Mouse (Mus musculus) midbrain, embryonic 15.5 days (tissue): ENCODE results near the gene Pet100. TPM values are rescaled to one million over a fixed set of nuclear protein-coding genes. Genes with fewer than 3 reads are reported as not detected.
A peak's percentile ranks its signal among the peaks of the same experiment; 100 is the strongest.
"Not testable (repeated sequence)": the region's sequence is repeated elsewhere in the genome, so short reads cannot be mapped to it uniquely, and the experiment has no call there.

Experiments used
- ATAC-seq: fragments of 200-750 bp; cut with Nextera tagmentation; replicated peaks from 2 replicates; pipeline ENCODE4 v1.8.0; 2017; ENCODE audit warnings: moderate TSS enrichment
- H3K27ac ChIP-seq: fragments of 300-500 bp; sonication (generic); 2 replicates; pipeline ENCODE4 v1.5.1; 2015; ENCODE audit warnings: mild to moderate bottlenecking, inconsistent platforms
- H3K27me3 ChIP-seq: fragments of 300-500 bp; sonication (generic); replicated peaks from 2 replicates; pipeline ENCODE4 v1.6.1; 2015; ENCODE audit warnings: inconsistent platforms
- H3K36me3 ChIP-seq: fragments of 300-500 bp; sonication (generic); replicated peaks from 2 replicates; pipeline ENCODE4 v1.6.1; 2015; ENCODE audit warnings: inconsistent platforms
- H3K4me1 ChIP-seq: fragments of 300-500 bp; sonication (generic); 2 replicates; pipeline ENCODE4 v1.6.1; 2015; ENCODE audit warnings: inconsistent platforms
- H3K4me2 ChIP-seq: fragments of 300-500 bp; sonication (generic); 2 replicates; pipeline ENCODE4 v1.6.1; 2015; ENCODE audit warnings: inconsistent platforms, mild to moderate bottlenecking, moderate library complexity
- H3K4me3 ChIP-seq: fragments of 300-500 bp; sonication (generic); 2 replicates; pipeline ENCODE4 v1.5.1; 2015; ENCODE audit warnings: mild to moderate bottlenecking, inconsistent platforms
- H3K9ac ChIP-seq: fragments of 300-500 bp; sonication (generic); 2 replicates; pipeline ENCODE4 v1.6.1; 2015; ENCODE audit warnings: mild to moderate bottlenecking, inconsistent platforms
- H3K9me3 ChIP-seq: fragments of 300-500 bp; sonication (generic); 2 replicates; pipeline ENCODE4 v1.6.1; 2016; ENCODE audit warnings: inconsistent platforms
- WGBS: fragments of 180-500 bp; shearing (Covaris S2); methylation state at CpG from one replicate; pipeline ENCODE4 v1.1.7; 2015; ENCODE audit warnings: mixed read lengths; 5-methylcytosine and 5-hydroxymethylcytosine counted together
- polyA plus RNA-seq: library from polyadenylated mRNA; unstranded; fragments of >200 nt; fragmentation: Nextera tagmentation; extraction: Ambion mirVana; gene quantifications from 2 replicates; pipeline ENCODE4 v1.2.1, GENCODE M21; 2015

Gene Pet100
- polyA plus RNA-seq = 73.4 and 84.0 TPM in 2 replicates

DNA sequence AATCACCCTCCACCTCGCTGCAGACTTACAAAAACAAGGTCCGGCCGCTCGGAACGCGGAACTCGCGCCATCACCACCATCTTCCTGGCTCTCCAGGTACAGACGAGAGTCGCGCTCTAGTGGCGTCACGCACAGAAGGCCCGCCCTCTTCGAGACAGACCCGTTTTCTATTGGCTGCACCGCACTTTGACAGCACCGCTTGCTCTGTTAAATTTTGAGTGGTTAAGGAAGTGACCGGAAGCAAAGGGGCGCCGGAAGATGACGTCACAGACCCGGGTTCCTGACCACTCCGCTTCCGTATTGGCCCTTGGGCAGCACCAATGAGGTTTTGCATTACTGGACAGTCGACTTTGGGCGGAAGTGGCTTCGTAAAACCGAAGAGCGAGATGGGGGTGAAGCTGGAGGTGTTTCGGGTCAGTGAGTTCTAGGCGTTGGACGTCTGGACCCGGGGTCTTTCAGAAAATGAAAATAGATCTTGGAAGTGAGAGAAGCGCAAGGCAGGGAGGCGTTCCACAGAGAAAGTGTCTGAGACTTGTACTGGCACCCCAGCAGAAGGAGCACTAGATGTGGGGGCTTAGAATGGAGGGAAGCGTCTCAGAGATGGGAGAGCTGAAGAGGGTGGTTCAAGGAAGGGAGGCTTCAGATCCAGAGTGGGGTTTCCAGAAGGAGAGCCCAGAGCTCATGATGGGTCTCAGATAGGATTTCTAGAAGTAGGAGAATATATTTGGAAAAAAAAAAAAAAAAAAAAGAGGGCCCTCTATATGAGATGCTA, at the start of gene Pet100, which contains the start of gene Xab2:
TSS of gene Pet100 (plus strand) at position 350 of the 772 bp plus-strand sequence.
TSS of gene Xab2 (minus strand) at position 118 of the 772 bp plus-strand sequence.
- peak; percentile 97 for ATAC-seq
- no peaks in the 10 kb centered on the region for H3K9me3 ChIP-seq
- H3K9ac ChIP-seq = peak within 1 kb of the TSS; percentile 76
- no peaks in the 10 kb centered on the region for H3K27me3 ChIP-seq
- H3K4me3 ChIP-seq = peak within 1 kb of the TSS; percentile 68
- peaks cover 19% of the 10 kb centered on the region for H3K36me3 ChIP-seq
- WGBS = under 1% methylated on average over 37 of the region's 37 CpGs
- H3K4me2 ChIP-seq = peak within 1 kb of the TSS; percentile 76
- peak within 1 kb of the TSS; percentile 57 for H3K27ac ChIP-seq
- H3K4me1 ChIP-seq = peaks cover 23% of the 10 kb centered on the region

DNA sequence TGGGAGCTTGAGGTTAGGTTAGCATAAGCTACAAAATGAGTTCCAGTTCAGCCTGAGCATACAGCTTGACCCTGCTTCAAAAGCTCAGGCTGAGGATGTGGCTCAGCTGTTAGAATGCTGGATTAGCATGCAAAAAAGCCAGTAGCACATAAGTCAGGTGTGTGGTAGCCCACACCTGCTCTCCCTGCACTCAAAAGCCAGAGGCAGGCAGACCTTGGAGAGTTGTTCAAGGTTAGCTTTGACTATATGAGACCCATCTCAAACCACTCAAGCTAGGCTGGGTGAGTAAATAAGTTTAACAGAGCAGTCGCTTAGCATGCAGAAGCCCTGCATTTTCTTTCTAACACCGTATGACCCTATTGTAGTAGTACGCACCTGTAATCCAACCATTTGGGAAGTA, 46.8 kb upstream of the Pet100 start:
- H3K27me3 ChIP-seq = no peaks in the 10 kb centered on the region
- no peaks in the 10 kb centered on the region for H3K9me3 ChIP-seq
- no peak for ATAC-seq
- no peaks in the 10 kb centered on the region for H3K36me3 ChIP-seq
- H3K9ac ChIP-seq = no peak overlapping the region
- H3K4me3 ChIP-seq = no peak overlapping the region
- H3K4me1 ChIP-seq = no peaks in the 10 kb centered on the region
- 93% methylated on average over 3 of the region's 3 CpGs for WGBS
- no peak overlapping the region for H3K27ac ChIP-seq
- H3K4me2 ChIP-seq = no peak overlapping the region

DNA sequence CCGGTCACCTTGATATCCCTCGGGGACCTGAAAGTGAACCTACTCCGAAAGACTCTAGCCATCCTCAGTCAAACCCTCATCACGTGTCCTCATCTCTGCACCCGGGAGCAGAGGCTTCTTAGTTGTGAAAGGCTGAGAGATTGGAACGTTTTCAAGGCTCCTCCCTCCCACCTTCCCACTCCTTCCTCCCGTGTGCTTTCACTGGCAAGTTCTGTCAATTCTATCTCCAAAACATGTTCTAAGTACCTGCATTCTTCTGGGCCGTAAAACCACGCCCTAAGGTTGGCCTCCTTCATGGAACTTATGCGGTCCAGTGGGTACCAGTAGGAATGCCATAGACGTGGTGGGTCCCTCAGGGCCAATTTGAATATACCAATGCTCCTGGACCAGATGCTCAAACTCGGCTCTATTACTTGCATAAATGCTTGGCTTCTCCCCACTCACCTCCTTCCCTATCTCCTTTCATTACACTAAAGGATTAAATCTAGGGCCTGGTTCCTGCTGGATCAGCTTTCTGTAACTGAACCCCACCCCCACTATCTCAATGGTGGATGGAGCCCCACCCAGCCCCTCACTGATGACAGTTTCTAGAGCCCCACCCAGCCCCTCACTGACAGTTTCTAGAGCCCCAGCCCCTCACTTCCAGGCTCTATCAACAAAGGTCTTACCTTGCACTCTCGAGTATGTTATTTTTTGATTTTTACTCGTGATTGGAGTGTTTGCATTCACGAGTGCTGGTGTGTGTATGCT, 45.0 kb upstream of the Pet100 start:
- H3K4me3 ChIP-seq = no peak overlapping the region
- no peak overlapping the region for H3K9ac ChIP-seq
- no peaks in the 10 kb centered on the region for H3K9me3 ChIP-seq
- no peaks in the 10 kb centered on the region for H3K36me3 ChIP-seq
- no peaks in the 10 kb centered on the region for H3K27me3 ChIP-seq
- ATAC-seq = no peak
- no peak overlapping the region for H3K4me2 ChIP-seq
- 82% methylated on average over 15 of the region's 15 CpGs for WGBS
- no peak overlapping the region for H3K27ac ChIP-seq
- H3K4me1 ChIP-seq = no peaks in the 10 kb centered on the region

DNA sequence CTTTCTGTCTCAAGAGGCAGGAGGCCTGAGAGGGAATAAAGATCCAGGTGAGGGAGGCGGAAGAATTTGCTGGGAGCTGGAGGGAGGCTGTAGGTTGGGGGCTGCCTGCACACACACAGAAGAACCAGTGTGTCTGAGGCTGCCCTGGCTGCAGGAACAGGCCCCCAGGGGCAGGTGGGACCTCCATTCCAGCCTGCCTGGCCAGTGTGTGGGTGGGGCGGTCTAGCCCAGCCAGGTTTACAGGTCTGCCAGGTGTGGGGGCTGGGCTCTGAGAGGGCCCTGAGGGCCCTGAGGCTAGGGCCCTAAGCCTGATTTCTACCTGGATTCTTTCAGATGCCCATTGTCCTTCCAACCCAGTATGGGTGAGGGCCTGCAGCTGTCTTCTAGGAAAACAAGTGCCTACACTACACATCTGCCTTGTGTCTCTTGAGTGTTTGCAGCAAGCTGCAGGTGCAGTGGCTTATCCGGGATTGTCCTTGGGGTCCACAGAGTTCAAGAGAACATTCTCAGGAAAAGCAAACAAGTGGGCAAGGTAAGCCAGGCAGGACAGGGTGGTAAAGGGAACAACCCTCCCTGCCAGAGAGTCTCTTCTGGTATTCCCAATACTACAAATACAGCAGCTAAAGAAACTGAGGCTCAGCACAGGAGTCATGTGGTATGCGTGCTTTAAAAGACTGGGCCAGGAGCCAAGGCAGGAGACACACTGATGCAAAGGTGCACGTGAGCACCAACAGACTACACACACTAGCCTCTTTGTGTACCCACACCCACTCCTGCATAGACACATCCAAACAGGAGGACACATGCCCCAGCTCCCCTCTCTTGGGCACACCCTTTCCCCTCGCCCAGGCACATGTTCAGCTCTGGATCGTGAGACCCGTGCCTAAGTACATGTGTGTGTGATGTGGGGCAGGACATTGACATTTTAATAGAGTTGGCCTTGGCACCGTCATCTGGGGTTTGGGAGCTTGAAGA, 41.7 kb upstream of the Pet100 start:
- no peaks in the 10 kb centered on the region for H3K27me3 ChIP-seq
- H3K4me1 ChIP-seq = no peaks in the 10 kb centered on the region
- no peak overlapping the region for H3K4me2 ChIP-seq
- H3K9ac ChIP-seq = no peak overlapping the region
- H3K9me3 ChIP-seq = no peaks in the 10 kb centered on the region
- no peaks in the 10 kb centered on the region for H3K36me3 ChIP-seq
- ATAC-seq = no peak
- 84% methylated on average over 9 of the region's 9 CpGs for WGBS
- no peak overlapping the region for H3K27ac ChIP-seq
- H3K4me3 ChIP-seq = no peak overlapping the region

DNA sequence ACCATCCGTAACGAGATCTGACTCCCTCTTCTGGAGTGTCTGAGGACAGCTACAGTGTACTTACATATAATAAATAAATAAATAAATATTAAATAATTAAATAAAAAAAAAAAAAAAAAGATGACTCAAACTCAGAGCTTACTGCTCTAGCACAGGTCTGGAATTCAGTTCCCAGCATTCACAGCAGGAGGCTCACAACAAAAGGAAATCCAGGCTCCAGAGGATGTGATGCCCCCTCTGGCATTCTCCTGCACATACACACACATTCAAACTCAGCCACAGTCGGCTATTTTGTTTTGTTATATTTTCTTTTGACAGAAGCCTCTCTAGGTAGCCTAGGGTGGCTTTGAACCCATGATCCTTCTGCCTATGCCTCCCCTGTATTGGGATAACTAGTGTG, 39.4 kb upstream of the Pet100 start:
- not testable (repeated sequence) for H3K27me3 ChIP-seq, H3K4me2 ChIP-seq, H3K4me3 ChIP-seq, H3K9ac ChIP-seq, ATAC-seq, H3K27ac ChIP-seq, H3K9me3 ChIP-seq, H3K36me3 ChIP-seq, H3K4me1 ChIP-seq
- WGBS = 81% methylated on average over 3 of the region's 3 CpGs

DNA sequence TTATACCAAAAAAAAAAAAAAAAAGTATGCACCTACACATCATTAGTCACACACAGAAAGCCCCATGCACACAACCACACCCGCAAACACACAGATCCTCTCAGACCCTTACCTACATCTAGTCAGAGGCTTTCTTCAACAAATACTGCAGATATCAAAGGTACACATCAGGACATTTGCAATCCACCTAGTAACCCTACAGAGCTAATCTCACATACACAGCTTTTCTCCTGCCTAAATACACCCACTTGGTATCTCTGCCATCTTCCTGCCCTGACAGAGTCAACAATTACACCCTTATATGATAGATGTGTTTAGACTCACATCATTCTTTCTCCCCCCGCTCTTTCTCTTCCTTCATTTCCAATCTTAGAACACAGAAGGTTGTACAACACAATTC, 34.9 kb upstream of the Pet100 start:
- Histone ChIP-seq H3K27ac (no peak overlapping the region), H3K4me1 (peaks cover 5% of the 10 kb centered on the region; the same call in 1 of the 2 replicates), H3K4me3 (no peak overlapping the region), H3K9ac (no peak overlapping the region), H3K36me3 (no peaks in the 10 kb centered on the region), H3K9me3 (no peaks in the 10 kb centered on the region), H3K4me2 (no peak overlapping the region), H3K27me3 (no peaks in the 10 kb centered on the region)
- no peak for ATAC-seq
- WGBS = 99% methylated on average over 2 of the region's 2 CpGs

DNA sequence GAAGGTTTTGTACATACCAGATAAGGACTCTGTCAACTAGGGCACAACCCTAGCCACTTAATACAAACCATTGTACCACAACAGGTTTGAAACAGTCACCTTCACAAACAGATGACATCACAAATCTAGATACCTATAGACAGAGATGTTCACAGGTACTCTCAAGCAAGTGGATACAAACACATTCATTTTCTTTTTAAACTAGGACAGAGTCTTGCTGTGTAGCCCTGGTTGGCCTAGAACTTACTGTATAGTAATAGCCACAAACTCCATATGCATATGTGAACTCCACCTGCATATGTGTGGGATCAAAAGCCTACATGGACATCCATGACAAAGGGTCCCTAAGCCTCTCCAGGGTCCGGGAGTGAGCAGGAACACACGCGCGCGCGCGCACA, 34.4 kb upstream of the Pet100 start, which contains the start of gene Camsap3:
TSS of gene Camsap3 (plus strand) at position 301 of the 398 bp plus-strand sequence.
- Histone ChIP-seq H3K4me2 (peak within 1 kb of the TSS; percentile 67), H3K4me1 (peaks cover 8% of the 10 kb centered on the region; the same call in 1 of the 2 replicates), H3K4me3 (peak within 1 kb of the TSS; percentile 92), H3K36me3 (no peaks in the 10 kb centered on the region), H3K9ac (peak within 1 kb of the TSS; percentile 93), H3K27me3 (no peaks in the 10 kb centered on the region), H3K27ac (peak within 1 kb of the TSS; percentile 91), H3K9me3 (no peaks in the 10 kb centered on the region)
- 0% methylated on average over 7 of the region's 7 CpGs for WGBS
- ATAC-seq = no peak

DNA sequence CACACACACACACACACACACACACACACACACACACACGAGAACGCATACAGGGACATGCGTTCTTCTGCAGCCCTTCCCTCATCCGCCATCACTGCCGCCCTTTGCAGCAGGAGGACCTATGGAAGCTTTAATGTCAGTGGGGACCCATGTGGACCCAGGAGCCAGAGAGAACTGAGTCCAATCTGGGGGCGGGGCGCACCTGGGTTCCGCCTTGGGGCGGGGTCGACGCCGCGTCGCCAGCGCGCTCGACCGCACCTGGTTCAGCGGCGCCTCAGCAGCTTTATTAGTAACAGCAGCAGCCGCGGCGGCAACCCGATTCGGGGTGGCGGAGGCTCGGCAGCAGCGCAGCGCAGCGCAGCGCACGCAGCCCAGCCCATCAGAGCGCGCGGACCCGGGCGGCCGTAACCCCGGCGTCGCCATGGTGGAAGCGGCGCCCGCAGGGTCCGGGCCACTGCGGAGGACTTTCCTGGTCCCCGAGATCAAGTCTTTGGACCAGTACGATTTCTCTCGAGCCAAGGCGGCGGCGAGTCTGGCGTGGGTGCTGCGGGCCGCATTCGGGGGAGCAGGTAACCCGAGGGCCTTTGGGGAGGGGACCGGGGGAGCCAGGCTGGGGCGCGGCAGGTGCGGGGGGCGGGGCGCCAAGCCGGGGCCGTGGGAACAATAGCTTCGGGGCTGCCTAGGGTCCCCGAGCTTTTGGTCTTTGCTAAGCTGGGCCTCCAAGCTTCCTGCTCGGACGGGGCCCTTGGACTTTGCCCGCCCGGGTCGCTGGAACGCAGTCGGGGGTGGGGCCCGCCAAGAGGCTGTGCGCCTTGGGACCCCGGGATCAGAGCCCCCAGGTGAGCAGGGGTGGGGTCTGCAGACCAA, 33.7 kb upstream of the Pet100 start:
- ATAC-seq = peak; percentile 89
- peak overlapping the region; percentile 93 for H3K9ac ChIP-seq
- H3K27me3 ChIP-seq = no peaks in the 10 kb centered on the region
- H3K27ac ChIP-seq = peak overlapping the region; percentile 91
- H3K4me1 ChIP-seq = peaks cover 8% of the 10 kb centered on the region; the same call in 1 of the 2 replicates
- H3K9me3 ChIP-seq = no peaks in the 10 kb centered on the region
- WGBS = under 1% methylated on average over 71 of the region's 77 CpGs
- H3K36me3 ChIP-seq = no peaks in the 10 kb centered on the region
- H3K4me2 ChIP-seq = peak overlapping the region; percentile 67
- H3K4me3 ChIP-seq = peak overlapping the region; percentile 92

DNA sequence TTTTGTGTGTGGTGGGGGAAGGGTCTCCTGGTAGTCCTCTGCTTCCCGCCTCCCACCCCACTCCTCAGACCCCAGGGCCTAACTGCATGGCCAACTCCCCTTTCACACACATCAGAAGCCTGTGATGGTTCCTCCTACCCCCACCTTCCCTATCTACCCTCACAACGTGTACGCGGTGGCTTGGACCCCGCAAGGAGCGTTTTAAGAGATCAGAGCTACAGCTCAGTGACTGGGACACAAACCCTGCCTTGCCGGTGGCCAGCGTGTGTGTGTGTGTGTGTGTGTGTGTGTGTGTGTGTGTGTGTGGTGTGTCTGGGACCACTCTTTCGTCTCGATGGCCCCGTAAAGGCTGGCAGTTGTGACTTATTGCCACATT, 33.1 kb upstream of the Pet100 start:
- H3K27me3 ChIP-seq = no peaks in the 10 kb centered on the region

DNA sequence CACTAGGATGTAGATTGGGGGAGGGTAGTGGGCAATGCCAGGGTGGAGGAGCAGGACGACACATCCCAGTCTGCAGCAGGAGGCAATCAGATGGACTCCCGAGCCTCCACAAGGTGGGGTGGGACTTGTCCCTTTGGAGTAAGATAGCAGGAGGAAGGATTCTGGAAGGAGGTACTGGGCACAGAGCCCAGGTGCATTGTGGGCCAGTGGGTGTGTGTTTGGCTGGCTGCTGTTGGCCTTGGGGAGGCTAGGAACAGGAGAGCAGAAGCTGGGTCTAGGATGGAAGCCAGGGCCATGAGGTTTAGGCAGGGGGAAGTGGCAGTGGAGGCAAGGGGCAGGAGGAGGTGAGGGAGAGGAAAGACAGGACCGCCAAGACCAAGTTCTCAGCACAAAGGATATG, 27.9 kb upstream of the Pet100 start:
- Histone ChIP-seq H3K27ac (no peak overlapping the region), H3K4me1 (peaks cover 12% of the 10 kb centered on the region), H3K4me2 (no peak overlapping the region), H3K27me3 (no peaks in the 10 kb centered on the region), H3K36me3 (peaks cover 3% of the 10 kb centered on the region), H3K4me3 (no peak overlapping the region), H3K9me3 (no peaks in the 10 kb centered on the region), H3K9ac (no peak overlapping the region)
- WGBS = 63% methylated on average over 3 of the region's 3 CpGs
- no peak for ATAC-seq

More for the DNA sequence above, 33.1 kb upstream of the Pet100 start:
- H3K27ac ChIP-seq = peak overlapping the region; percentile 91
- WGBS = 0% methylated on average over 11 of the region's 11 CpGs
- H3K9ac ChIP-seq = peak overlapping the region; percentile 93
- no peaks in the 10 kb centered on the region for H3K9me3 ChIP-seq
- peak overlapping the region; percentile 92 for H3K4me3 ChIP-seq
- peak; percentile 82 for ATAC-seq
- H3K36me3 ChIP-seq = no peaks in the 10 kb centered on the region
- peaks cover 13% of the 10 kb centered on the region for H3K4me1 ChIP-seq
- H3K4me2 ChIP-seq = peak overlapping the region; percentile 67

DNA sequence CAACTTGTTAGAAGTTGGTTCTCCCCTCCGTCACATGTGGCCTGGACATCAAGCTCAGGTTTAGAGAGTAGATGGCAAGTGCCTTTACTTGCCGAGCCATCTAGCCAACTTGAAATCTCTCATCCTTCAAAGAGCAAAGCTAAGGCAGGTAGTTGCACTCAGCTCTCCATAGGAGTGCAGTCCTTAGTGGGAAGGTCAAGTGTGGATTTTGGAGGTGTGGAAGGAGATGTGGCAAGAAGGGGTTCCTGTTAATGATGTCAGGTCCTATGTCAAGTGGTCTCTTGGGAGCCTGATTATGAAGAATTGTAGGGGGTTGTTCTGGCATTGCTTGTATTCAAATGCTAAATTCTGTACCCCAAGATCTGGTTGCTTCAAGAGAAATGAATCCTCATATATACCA, 26.9 kb upstream of the Pet100 start:
- Histone ChIP-seq H3K27me3 (no peaks in the 10 kb centered on the region), H3K9me3 (no peaks in the 10 kb centered on the region), H3K36me3 (peaks cover 13% of the 10 kb centered on the region), H3K9ac (no peak overlapping the region), H3K4me1 (peaks cover 12% of the 10 kb centered on the region), H3K4me2 (no peak overlapping the region), H3K27ac (no peak overlapping the region), H3K4me3 (no peak overlapping the region)
- no peak for ATAC-seq
- 89% methylated on average over 2 of the region's 2 CpGs for WGBS
